Mouse (Mus musculus) E14TG2a.4 (cell line): ENCODE data around the gene Mrc2.

Experiments
- CTCF ChIP-seq: conservative IDR thresholded peaks from 2 replicates; pipeline ENCODE4 v1.5.1; 2014; ENCODE audit warnings: low read length
- NANOG ChIP-seq: IDR thresholded peaks from 2 replicates; pipeline ENCODE4 v1.6.1; 2014; ENCODE audit warnings: borderline replicate concordance, low read length, mixed read lengths

- TF ChIP-seq CTCF = no peak
- TF ChIP-seq NANOG = no peak
Measured at GRCm38 (mm10) chr11:105368833-105369232, 76.4 kb downstream of the Mrc2 start.
